Mouse (Mus musculus): Measurements from ENCODE around the gene Mxd1.
A peak's percentile ranks its signal among the peaks of the same experiment; 100 is the strongest.

Gene Mxd1

DNA sequence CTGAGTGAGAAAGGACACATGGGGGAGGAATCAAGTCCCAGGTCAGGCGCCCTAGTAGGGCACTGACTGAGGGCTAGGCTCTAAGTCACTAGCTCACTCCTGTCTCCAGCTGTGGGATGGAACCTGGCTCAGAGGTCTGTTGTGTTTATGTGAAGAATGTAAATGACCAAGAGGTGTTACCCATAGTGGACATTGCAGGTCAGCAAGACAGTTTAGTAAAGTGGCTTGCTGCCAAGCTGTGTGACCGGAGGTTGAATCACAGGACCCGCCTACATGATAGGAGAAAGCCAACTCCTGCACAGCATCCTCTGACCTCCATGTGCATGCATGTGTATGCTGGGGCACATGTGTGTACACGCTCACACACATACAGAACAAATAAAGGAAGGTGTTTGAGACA, 23.4 kb downstream of the Mxd1 start:
- no peak for DNase-seq

DNA sequence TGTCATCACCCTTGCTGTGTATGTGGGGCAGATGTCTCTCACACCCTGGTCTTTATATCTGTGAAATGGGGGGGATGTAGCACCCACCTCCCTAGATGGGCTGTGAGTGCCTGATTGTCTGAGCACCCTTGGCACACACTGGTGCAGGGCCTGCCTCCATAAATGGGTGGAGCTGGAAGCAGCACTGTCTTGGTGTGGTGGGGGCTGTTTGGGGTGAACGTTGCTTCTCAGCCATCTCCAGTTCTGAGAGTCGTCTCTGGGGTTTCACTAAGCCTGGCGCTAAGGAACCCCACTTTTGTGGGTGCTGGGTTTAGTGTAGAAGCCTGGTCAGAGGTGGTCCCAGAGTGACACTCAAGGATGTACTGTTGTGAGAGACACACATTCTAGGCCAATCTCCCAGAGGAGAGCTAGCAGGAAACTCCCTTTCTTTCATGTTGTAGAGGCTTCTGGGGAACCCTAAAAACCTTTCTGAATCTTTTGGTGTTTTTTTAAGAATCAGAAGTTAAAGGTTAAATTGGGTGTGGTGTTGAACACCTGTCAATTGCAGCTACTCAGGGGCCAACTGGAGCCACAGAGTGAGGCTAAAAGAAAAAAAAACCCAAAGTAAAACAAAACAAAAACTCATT, 24.1 kb downstream of the Mxd1 start:
- no peak for DNase-seq

DNA sequence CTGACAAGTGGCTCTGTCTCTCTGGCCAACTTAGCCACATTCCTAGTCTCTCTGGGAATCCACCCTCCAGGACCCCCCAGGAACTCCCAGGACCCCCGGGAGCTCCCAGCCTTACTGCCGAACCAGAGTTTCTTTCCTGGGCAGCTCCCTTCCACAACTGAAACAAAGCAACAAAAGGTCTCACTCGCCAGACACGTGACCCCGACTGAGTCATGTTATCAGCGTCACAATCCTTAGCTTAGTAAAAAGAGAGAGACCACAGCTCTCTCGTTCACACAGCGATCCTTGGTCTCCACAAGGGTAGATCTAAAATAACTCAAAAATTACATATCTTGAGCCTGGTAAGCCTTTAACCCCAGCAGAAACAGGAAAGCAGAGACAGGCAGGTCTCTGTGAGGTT, 27.2 kb downstream of the Mxd1 start:
- no peak for DNase-seq

DNA sequence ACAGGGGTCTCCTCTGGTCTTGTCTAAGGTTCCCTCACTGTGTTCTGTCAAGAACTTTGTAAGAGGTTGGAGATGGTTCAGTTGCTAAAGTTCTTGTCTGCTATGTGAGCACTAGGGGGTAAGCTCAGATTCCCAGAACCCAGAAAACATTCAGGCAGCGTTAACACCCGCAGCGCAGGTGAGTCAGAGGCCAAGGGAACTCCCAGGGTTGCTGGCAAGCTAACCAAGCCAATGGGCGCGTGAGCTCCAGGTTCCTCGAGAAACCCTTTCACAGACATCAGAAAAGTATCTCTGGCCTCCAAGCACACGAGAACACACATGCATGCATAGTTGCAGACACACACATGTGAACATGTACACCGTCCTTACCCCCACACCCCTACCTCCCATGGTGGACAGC, 28.2 kb downstream of the Mxd1 start:
- no peak for DNase-seq

DNA sequence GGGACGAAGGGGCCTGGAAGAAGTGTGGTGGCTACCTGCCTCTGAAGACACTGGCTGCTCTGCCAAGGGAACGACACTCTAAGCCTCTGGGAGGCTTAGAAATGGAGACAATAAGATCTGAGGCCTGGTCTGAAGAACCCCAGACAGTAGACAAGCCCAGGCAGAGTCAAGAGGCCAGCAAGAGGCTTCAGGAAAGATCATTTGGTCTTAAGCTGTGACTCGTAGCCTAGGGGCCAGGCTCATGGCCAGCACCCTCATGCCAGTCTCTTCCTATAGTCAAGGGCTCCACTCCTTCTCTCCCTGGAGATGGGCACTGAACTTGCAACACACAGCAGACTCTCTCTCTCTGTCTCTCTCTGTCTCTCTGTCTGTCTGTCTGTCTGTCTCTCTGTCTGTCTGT, 28.8 kb downstream of the Mxd1 start:
- no peak for DNase-seq

DNA sequence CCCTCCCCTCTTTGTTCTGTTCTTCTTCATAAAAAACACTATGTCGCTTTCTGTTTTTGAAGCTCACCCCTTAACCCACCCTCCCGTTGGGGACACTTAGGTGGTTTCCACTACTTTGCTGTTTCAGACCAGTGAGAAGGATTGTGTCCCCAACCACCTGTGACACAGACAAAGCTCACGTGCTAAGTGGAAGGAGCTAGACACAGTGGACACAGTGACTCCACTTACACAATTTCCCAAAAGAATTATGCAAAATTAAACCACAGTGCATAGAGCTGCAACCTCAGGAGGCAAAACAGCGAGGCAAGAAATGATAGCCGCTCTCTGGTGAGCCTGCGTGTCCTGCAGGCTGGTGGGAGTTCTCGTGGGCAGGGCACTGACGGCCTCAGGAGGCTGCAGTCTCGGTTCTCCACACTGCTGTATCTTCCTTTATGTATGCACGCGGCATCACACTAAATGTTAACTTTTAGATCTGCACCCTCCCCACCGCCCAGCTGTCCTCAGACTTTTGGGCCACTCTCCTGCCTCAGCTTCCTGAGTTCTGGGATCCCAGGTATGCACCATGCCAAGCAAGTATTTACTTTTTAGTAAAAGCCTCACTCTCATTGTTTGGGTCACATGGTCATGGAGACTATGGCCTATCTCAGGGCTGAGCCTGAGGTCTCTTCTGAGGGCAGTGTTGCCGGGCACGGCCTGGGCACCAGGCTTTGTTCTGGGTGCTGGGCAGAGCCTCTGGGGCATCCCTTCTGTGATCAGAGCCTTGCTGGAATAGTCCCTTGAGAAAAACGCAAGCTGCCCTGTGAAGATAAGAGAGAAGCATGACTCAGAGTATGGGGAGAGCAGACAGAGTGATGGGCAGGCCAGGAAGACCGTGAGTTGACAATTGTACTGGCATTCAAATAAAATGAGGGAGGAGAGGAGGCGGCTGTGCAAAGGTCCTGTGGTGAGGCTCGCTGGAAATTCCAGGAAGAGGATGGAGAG, 29.5 kb downstream of the Mxd1 start:
- no peak for DNase-seq

DNA sequence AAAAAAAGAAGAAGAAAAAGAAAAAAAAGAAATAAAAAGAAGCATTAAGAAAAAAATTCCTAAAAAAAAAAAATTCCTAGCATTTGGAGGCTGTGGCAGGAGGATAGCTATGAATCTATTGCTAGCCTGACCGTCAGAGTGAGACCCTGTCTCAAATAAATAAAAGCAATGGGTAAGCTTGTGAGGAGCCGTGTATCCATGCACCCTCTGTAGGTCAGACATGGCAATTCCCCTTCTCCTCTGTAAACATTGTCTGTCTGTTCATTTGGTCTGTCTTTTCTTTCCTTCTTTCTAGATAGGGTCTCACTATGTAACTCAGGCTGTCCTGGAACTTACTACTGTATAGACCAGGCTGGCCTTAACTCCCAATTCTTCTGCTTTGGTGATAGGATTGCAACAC, 30.5 kb downstream of the Mxd1 start:
- DNase-seq, result no peak

DNA sequence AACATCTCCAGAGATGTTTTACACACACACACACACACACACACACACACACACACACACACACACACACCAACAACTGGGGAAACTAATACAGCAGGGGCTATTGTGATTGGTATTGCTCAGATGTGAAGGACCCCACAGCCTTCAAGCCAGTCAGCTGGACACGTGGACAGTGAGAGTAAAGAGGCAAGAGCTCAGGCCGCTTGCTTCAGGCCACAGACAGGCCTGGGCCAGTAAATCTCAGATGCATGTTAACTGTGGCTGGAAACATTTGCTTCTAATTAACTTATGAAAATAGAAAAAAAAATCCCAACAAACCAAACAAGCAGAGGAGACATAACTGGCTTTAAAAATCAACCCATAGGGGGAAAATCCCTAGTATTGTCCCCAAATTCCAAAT, 31.1 kb downstream of the Mxd1 start:
- no peak for DNase-seq

DNA sequence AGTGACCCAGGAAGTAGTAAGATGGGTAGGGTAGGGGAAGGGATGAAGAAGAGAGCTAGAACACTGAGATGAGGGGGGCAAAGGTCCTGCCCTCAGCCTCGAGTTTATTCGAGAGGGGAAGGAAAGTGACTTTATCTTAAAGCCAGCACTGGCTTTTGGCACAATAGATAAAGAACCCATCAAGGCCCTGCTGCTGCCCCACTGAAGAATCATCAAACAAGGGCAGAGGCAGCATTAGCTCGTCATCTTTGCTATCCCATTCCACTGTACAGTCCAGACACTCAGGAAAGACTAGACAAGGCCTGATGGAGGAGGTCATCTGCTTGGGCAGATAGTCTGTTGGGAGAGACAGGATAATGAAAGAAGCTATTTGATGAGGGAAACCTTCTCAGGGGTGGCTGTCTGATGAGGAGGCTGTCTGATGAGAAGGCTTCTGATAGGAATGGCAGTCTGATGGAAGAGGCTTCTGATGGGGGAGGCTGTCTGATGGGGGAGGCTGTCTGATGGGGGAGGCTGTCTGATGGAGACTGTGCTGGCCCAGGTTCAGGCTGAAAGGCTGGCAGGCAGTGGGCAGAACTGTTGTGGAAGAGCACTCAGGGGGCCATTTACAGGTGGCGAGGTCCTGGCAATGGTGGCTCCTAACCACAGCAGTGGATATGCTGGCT, 31.7 kb downstream of the Mxd1 start:
- DNase-seq, result no peak

DNA sequence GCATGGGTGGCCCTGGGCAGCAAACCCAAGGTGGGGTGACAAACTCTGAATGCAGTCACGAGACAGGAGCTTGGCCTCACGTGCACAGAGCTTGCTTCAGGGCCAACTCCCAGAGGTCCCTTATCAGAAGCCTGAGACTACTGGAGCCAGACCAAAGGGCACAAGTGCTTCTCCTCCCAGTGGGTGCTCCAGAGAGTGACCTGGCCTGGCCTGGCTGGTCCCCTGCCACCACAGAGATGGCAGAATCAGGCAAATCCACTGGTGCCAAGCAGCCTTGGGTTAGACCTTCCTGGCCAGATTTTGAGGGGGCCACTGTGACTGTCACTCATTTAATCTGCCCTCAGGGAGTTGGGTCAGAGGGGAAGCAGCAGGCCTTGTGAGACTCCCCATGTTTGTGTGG, 32.5 kb downstream of the Mxd1 start:
- peak; percentile 16 for DNase-seq

DNA sequence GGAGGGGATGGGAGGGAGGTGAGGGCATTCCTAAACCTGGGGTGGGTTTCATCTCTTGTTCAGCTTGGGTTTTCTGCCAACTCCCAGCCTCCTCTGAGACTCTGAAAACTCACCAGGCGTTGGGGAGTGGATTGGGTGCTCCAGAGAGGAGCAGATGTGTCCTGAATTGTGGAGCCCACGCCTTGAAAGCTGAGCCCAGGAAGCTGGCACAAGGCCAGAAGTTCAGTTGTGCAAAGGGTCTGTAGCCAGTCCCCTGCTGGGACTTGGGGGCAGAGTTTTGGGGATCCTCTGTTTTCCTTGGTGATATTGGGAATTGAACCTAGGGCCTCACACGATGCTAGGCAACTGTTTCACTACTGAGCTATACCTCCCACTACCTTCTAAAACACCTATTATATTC, 38.8 kb downstream of the Mxd1 start:
- no peak for DNase-seq

DNA sequence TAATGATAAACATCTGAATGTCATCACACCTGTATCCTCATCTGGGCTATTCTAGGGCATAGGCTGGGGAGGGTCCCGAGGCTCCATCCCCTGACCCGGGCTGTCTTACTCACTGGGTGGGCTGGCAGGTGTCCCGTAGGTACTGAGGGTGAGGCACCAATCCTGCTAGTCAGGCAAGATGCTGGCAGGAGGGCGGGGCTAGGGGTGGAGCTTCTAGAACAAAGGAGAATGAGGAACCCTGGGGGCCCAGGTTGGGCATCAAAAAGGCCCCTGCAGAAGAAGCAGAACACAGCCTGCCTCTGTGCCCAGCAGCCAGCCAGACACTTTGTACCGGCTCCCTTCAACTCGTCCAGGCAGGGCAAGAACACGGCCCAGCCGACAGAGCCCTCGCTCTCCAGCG, 41.0 kb downstream of the Mxd1 start, which contains the start of gene Asprv1:
TSS of gene Asprv1 (plus strand) at position 219 of the 400 bp plus-strand sequence.
- DNase-seq, result no peak

DNA sequence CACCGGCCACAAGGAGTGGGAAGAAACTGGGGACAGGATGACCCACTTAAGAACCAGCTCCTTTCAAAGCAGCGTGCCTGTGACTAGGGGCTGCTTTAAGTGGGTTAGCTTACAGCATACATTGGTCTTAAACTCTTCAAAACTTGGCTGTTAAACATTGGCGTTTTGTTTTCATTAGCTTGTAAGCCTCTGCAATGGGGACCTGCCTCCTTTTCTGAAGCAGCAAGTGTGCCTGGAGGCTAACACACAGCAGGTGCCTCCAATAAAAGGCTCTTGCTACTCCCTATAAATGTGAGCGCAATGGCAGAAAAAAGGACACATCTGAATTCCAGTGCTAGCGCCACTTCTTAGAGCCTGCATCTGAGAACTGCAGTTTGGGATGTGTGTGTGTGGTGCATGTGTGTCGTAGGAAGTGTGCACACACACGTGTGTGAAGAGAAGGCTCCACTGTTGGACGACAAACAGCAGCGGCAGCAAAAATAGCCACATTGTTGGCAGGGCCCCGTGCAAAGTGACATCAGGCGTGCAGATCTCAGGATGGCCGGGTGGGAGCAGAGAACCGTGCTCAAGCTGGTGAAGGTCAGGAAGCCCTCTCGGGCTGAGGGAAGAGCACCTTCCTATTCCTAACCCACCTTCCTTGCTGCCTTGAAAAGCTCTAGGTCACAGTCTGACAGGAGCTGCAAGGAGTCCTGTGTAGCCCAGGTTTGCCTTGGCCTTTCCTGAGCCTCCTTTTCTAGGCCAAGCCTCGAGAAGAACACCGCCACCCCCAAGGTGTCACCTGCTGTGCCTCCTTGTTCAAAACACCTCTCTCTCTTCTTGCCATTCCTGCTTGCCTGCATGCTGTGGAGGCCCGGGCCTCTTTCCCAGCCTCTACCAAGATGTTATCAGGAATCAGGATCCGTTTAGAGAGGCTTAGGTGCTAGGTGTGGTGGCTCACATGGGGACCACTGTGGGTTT, 44.6 kb downstream of the Mxd1 start:
- DNase-seq, result no peak

DNA sequence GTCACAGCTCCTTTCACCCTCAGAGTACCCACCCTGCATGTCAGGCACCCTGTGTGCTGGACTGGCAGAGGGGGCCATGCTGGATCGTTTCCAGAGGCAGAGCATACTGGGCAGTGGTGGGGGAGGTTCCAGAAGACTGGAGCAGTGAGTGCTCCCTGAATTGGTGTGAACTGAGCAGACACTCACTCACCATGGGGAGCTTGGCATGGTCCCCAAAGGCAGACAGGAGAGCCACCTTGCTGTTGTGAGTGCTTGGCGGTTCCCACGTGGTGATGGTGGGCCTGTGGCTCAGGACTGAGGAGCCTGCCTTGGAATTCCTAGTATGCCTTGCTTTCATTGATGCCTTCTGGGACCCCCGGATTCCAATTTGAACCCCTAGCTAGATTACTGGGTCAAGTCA, 45.8 kb downstream of the Mxd1 start:
- no peak for DNase-seq

DNA sequence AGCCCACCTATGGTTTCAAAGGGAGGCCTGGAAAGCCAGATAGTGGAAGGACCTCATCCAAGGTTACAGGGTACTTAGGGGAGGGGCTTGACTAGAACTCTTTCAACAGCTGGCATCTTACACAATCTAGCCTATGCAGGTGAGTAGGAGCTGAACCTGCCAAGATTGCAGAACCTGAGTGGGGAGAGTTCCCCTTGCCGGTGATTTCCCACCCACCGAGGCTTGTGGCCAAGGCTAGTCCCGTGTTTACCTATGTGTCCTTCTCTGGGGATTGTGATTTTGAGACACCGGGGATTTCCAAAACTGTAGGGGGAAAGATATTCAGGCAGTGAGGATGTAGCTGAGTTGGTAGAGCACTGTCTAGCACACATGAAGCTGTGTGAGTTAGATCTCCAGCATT, 53.7 kb downstream of the Mxd1 start:
- DNase-seq, result no peak

DNA sequence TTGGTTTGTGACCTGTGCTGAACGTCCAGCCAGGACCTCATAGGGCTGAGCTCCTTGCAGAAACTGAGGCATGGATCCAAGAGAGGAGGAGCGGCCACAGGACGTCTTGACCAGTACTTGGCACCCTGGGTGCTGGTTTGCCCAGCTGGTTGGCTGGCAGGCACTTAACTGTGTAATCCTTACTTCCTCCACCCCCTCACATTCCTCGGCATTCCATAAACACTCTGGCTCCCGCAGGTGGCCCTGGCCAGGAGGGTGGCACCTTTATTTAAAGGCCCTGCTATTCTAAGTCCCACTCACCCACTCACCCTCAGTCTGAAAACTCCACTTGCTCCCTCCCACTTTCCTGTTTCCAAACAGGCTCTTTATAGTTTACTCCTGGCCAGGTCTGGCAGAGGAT, 58.2 kb downstream of the Mxd1 start:
- DNase-seq, result peak; percentile 79 to 89

DNA sequence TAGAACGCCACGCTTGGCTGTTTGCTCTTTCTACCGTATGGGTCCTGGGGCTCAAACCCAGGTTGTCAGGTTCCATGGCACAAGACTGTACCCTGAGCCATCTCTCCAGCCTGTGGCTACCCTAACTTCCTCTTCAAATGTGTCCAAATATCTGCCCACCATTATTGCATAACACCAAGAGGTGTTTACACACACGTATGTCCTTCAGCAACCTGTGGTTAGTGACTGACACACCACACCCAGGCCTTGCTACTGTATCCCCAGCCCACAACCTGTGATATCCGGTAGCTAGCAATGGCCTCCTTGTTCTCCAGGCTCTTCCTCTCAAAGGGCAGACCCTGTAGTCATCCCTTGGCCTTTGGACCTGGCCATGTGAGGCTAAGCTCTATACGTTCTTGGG, 59.7 kb downstream of the Mxd1 start:
- no peak for DNase-seq

DNA sequence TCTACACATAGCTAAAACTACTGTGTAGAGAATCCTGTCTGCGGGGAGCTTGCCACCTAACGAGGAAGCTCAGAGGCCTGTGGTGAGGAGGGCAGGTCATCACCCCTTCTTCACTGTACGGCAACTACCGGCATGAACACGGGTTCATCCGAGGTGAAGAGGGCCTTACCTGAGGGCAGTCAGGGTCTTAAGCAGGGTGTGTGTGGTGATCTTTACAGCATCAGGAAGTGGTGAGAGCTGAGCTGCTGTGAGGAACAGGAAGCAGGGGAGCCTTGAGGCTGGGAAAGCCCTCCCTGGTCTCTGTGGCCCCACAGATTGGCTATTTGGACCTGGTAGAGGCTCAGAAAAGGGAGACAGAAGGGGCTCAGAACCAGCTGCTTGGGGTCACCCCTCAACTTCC, 61.5 kb downstream of the Mxd1 start:
- DNase-seq, result no peak

DNA sequence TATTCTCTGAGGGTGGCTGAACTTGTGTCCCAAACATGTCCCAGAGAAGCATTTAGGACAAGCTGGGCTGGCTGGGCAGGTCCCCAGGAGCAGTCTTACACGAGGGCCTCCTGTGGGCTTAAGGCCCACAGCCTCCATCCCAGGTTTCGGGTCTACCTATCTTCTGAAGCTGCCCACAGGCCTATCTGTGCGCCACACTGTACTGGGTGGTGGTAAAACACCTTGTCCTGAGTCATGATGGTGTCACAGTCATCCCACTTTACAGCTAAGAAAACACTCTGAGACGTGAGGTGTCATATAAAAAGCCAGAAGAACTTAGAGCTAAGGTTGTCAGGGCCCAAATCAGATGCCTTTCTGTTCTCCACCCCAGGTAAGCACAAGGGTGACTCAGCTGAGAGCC, 62.7 kb downstream of the Mxd1 start:
- DNase-seq, result no peak

DNA sequence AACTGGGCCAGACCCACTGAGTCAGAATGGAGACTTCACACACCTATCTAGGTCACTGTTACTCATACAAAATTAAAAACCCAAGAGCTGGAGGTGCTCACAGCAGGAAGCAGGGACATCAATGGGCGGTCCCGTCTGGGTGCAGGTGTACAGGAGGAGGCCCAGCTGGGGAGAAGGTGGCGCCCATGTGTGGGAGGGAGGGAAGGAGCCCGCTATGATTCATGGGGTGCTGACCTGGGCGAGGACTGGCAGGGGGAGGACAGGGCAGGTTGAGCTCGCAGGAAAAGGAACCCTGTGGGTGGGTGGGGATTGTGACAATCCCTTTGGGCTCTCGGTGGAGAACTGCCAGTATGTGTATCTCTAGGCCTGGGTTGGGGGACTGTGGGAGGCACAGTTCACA, 63.7 kb downstream of the Mxd1 start:
- DNase-seq, result no peak

DNA sequence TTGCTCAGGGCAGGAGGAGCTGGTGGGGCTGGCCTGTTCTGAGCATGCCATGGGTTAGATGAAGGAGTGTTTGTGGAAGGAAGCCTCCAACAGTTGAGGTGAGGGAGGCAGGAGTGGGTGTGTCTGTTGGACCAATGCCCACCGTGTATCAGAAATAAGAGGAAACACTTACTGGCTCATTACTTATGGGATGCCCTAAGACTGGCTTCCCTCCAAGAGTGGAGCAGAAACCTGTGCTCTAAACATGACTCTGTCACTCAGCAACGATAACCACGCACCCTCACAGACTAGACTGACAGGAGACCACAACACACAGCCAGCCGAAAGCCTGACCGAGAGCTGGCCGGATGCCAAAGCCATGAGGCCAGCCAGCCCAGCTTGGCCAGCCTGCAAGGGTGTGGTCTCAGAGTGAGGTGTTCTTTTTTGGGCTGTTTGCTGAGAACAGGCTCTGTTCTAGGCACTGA, 69.0 kb downstream of the Mxd1 start:
- peak; percentile 65 to 78 for DNase-seq

DNA sequence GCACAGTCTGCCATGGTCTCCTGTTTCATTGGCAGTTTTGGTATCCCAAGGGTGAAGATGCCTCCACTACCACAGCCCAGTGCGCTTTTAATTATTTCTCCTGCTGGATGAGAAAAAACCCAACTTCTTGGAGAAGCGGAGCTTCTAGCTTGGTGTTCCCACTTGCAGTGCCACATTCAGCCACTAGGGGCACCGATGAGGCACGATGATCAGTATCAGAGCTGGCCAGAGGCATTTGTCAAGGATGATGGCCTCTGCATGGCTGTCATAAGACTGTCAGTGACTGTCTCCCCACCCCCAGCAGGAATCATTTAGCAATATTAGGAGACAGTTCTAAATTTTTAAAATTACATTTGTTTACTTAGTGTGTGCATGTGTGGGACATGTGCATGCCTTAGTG, 69.8 kb downstream of the Mxd1 start:
- peak; percentile 85 to 96 for DNase-seq
